Mouse (Mus musculus) ovary, postnatal 36 days (tissue): Measurements from ENCODE around the gene Aip.
"Not testable (repeated sequence)": the region's sequence is repeated elsewhere in the genome, so short reads cannot be mapped to it uniquely, and the experiment has no call there.

ENCODE experiments used
- DNase-seq: peaks from one replicate; pipeline ENCODE4 v3.0.0; 2022; ENCODE audit warnings: low spot score, mixed read lengths

Aip gene

GRCm38 (mm10) chr19:4091383-4091782, 34.3 kb downstream of the Aip start:
- no peak for DNase-seq

- no peak for DNase-seq
These were observed 35.2 kb downstream of the Aip start for GRCm38 (mm10) chr19:4090446-4090845.

- no peak for DNase-seq
These were observed 36.5 kb downstream of the Aip start for GRCm38 (mm10) chr19:4089128-4089527.

GRCm38 (mm10) chr19:4088146-4088545, 37.5 kb downstream of the Aip start:
- no peak for DNase-seq

GRCm38 (mm10) chr19:4087090-4087489, 38.6 kb downstream of the Aip start:
- DNase-seq: no peak

- DNase-seq: no peak
These were observed 39.5 kb downstream of the Aip start for GRCm38 (mm10) chr19:4086156-4086555.

- DNase-seq: no peak
These were observed 40.7 kb downstream of the Aip start for GRCm38 (mm10) chr19:4084984-4085383.

- no peak for DNase-seq
These were observed 41.8 kb downstream of the Aip start for GRCm38 (mm10) chr19:4083826-4084225.

GRCm38 (mm10) chr19:4083316-4083715, 42.3 kb downstream of the Aip start:
- DNase-seq: no peak

GRCm38 (mm10) chr19:4082219-4082965, 43.3 kb downstream of the Aip start:
- no peak for DNase-seq

GRCm38 (mm10) chr19:4081394-4081793, 44.3 kb downstream of the Aip start, which contains the start of gene Cabp2:
TSS of gene Cabp2 (plus strand) at chr19:4081578.
- no peak for DNase-seq

- DNase-seq: no peak
These were observed 45.1 kb downstream of the Aip start for GRCm38 (mm10) chr19:4080511-4081009.

GRCm38 (mm10) chr19:4079594-4079993, 46.1 kb downstream of the Aip start:
- no peak for DNase-seq

- DNase-seq: no peak
These were observed 50.1 kb downstream of the Aip start for GRCm38 (mm10) chr19:4075531-4075930.

- no peak for DNase-seq
These were observed 52.8 kb downstream of the Aip start for GRCm38 (mm10) chr19:4072706-4073424.

- DNase-seq: no peak
These were observed 54.3 kb downstream of the Aip start for GRCm38 (mm10) chr19:4071406-4071805.

GRCm38 (mm10) chr19:4070756-4071155, 54.9 kb downstream of the Aip start:
- DNase-seq: no peak

- no peak for DNase-seq
These were observed 55.3 kb downstream of the Aip start for GRCm38 (mm10) chr19:4070311-4070710.

GRCm38 (mm10) chr19:4068717-4069410, 56.8 kb downstream of the Aip start:
- DNase-seq: no peak

GRCm38 (mm10) chr19:4068242-4068641, 57.4 kb downstream of the Aip start:
- DNase-seq: not testable (repeated sequence)

GRCm38 (mm10) chr19:4066877-4067276, 58.8 kb downstream of the Aip start:
- DNase-seq: no peak

- DNase-seq: no peak
These were observed 59.4 kb downstream of the Aip start for GRCm38 (mm10) chr19:4066280-4066679.

- not testable (repeated sequence) for DNase-seq
These were observed 61.2 kb downstream of the Aip start for GRCm38 (mm10) chr19:4064501-4064900.
